ENCODE assay signal across 8 mouse cellular contexts in the genomic region with DNA sequence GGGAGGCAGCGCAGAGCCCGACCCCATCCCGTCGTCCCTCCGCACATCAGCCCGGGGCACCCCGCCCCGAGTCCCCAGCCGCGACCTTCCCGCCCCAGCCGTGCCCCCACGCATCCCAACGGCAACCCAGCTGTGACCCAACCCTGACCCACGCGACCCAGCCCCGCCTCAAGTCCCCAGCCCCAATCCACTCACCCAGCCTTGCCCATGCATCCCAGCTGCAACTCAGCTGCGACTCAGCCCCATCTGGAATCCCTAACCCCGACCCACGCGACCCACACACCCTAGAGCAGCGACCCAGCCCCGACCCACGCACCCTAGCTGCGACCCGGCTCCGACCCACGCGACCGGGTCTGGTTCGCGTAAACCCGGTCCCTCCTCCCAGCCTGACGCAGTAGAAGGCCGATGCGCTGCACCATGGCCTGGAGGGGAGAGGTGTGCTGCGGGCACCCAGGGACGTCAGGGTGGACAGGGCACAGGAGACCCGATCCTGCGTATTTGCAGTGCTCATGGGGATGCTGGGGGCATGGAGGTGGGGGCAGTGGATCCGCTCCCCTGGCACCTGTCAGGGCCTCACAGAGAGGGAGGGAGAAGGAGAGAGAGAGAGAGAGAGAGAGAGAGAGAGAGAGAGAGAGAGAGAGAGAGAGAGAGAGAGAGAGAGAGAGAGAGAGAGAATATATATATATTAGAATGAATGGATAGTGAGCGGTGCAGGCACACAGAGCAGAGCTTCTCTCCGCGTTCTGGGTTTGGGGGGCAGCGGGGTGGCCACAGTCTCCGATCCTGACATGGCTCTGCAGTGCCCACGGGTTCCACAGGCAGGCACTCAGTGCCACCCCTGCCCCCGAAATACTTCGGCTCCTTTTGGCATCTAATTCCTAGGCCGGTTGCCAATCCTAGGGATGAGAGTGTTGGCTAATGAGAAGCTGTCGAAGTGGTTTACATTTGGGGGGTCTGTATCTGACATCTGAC. TPM values are rescaled to one million over a fixed set of nuclear protein-coding genes. Genes with fewer than 3 reads are reported as not detected.
DNase-seq lines count a peak whose midpoint lies in the region; ATAC-seq and TF ChIP-seq lines count a peak whose summit lies in the region.

No protein-coding gene starts in this region.

- ATAC-seq in heart, embryonic 16.5 days (replicated peaks; ENCODE audit: extremely low read depth, insufficient read depth, low FRiP score): no peak; the same call in 1 of the 2 replicates
- ATAC-seq in liver, embryonic 15.5 days (ENCODE audit: insufficient read depth): no peak
- no peak for ATAC-seq in inflammation-experienced regulatory T-cells, adult 6 months

- no peaks in the 10 kb centered on the region for H3K9me3 ChIP-seq in E14TG2a.4 (ENCODE audit: low read length)
- H3K9me3 ChIP-seq in heart, embryonic 16.5 days (replicated peaks; ENCODE audit: control insufficient read depth, low read length): no peaks in the 10 kb centered on the region
- no peaks in the 10 kb centered on the region for H3K9me3 ChIP-seq in liver, embryonic 15.5 days (replicated peaks)

- no peak overlapping the region for H3K27ac ChIP-seq in cerebellum, adult 2 months (ENCODE audit: insufficient read depth, low read length)
- no peak overlapping the region for H3K27ac ChIP-seq in heart, embryonic 16.5 days (ENCODE audit: low read length)
- no peak overlapping the region for H3K27ac ChIP-seq in liver, embryonic 15.5 days (replicated peaks)

- peak overlapping the region; percentile 59 for H3K4me2 ChIP-seq in heart, embryonic 16.5 days (ENCODE audit: low read depth, low read length)
- peak overlapping the region; percentile 56 for H3K4me2 ChIP-seq in liver, embryonic 15.5 days

- no peak for TF ChIP-seq CTCF in cerebellum, adult 2 months (IDR thresholded peaks at IDR 0.05; ENCODE audit: borderline replicate concordance, insufficient read depth, low read depth, low read length)
- no peak for TF ChIP-seq CTCF in E14TG2a.4 (conservative IDR thresholded peaks at IDR 0.05; ENCODE audit: low read length)

- H3K9ac ChIP-seq in heart, embryonic 16.5 days (ENCODE audit: low read length): peak overlapping the region; percentile 42; the same call in 1 of the 2 replicates
- H3K9ac ChIP-seq in liver, embryonic 15.5 days: no peak overlapping the region

- WGBS in cerebellum, adult 2 months: 3% methylated on average over 50 of the region's 51 CpGs
- 5% methylated on average over 44 of the region's 51 CpGs for WGBS in heart, embryonic 16.5 days
- WGBS in liver, embryonic 15.5 days (ENCODE audit: insufficient replicate concordance): 7% methylated on average over 50 of the region's 51 CpGs

- peak; percentile 39 to 43 for DNase-seq in cerebellum, postnatal 10 days
- DNase-seq in cerebellum, adult 2 months: no peak
- DNase-seq in right cerebral cortex, postnatal 36 days (ENCODE audit: low spot score in 2 of 2): no peak
- DNase-seq in gastrocnemius, postnatal 14 days: no peak

- H3K4me3 ChIP-seq in cerebellum, adult 2 months (replicated peaks; ENCODE audit: insufficient read depth, low read depth, low read length): no peak overlapping the region
- peak overlapping the region; percentile 78 for H3K4me3 ChIP-seq in E14TG2a.4 (replicated peaks; ENCODE audit: low read length)
- peak overlapping the region; percentile 44 for H3K4me3 ChIP-seq in heart, embryonic 16.5 days (ENCODE audit: low read length)
- peak overlapping the region; percentile 39 for H3K4me3 ChIP-seq in liver, embryonic 15.5 days (replicated peaks)

- H3K36me3 ChIP-seq in E14TG2a.4 (ENCODE audit: insufficient read depth, low read length): no peaks in the 10 kb centered on the region
- H3K36me3 ChIP-seq in heart, embryonic 16.5 days (ENCODE audit: control insufficient read depth, insufficient read depth): no peaks in the 10 kb centered on the region
- H3K36me3 ChIP-seq in liver, embryonic 15.5 days (replicated peaks): no peaks in the 10 kb centered on the region

- H3K27me3 ChIP-seq in cerebellum, adult 2 months (ENCODE audit: control insufficient read depth, insufficient read depth, low read length): peaks cover 10% of the 10 kb centered on the region; the same call in 1 of the 2 replicates
- peaks cover 96% of the 10 kb centered on the region for H3K27me3 ChIP-seq in E14TG2a.4 (ENCODE audit: insufficient read depth, low read length)
- H3K27me3 ChIP-seq in heart, embryonic 16.5 days (ENCODE audit: control insufficient read depth, insufficient read depth, low read length): peaks cover 92% of the 10 kb centered on the region
- peaks cover 98% of the 10 kb centered on the region for H3K27me3 ChIP-seq in liver, embryonic 15.5 days

- TF ChIP-seq POLR2A in cerebellum, adult 2 months (IDR thresholded peaks at IDR 0.05; ENCODE audit: borderline replicate concordance, insufficient read depth, low read length): no peak

- H3K4me1 ChIP-seq in cerebellum, adult 2 months (ENCODE audit: control insufficient read depth, insufficient read depth, low read length): peaks cover 4% of the 10 kb centered on the region; the same call in 1 of the 2 replicates
- H3K4me1 ChIP-seq in E14TG2a.4 (replicated peaks; ENCODE audit: low read depth, low read length): peaks cover 46% of the 10 kb centered on the region
- peaks cover 12% of the 10 kb centered on the region for H3K4me1 ChIP-seq in heart, embryonic 16.5 days (ENCODE audit: control insufficient read depth, insufficient read depth, low read length)
- peaks cover 10% of the 10 kb centered on the region; the same call in 1 of the 2 replicates for H3K4me1 ChIP-seq in liver, embryonic 15.5 days (replicated peaks)

- intact Hi-C loops in gastrocnemius, postnatal 14 days (cut with DNase I; ENCODE audit: low total_unique reads): no loop called here

RNA-seq across cellular contexts. Expression of a gene that starts 0.8 kb away (rescaled TPM):
- polyA plus RNA-seq in cerebellum, adult 2 months (2012; rRNA removed): 0.72 and 0.93 TPM in 2 replicates
- polyA plus RNA-seq in heart, embryonic 16.5 days (2015; fragmentation: Nextera tagmentation; extraction: Ambion mirVana): 5.5 and 5.9 TPM in 2 replicates
- polyA plus RNA-seq in liver, embryonic 15.5 days (2015; fragmentation: Nextera tagmentation; extraction: Ambion mirVana): 0.44 and 0.67 TPM in 2 replicates
- polyA plus RNA-seq in inflammation-experienced regulatory T-cells, adult 6 months (2017; shearing (Covaris generic)): not detected
- under 1 TPM in 1 of 2 experiments, not detected in 1; 0.33 TPM for total RNA-seq in gastrocnemius, postnatal 14 days (2021)

RNA-seq across cellular contexts. Expression of a gene that starts 29.4 kb away (rescaled TPM):
- 84.6 and 85.4 TPM in 2 replicates for polyA plus RNA-seq in cerebellum, adult 2 months (2012; rRNA removed)
- 59.7 and 66.2 TPM in 2 replicates for polyA plus RNA-seq in heart, embryonic 16.5 days (2015; fragmentation: Nextera tagmentation; extraction: Ambion mirVana)
- polyA plus RNA-seq in liver, embryonic 15.5 days (2015; fragmentation: Nextera tagmentation; extraction: Ambion mirVana): 31.8 and 33.6 TPM in 2 replicates
- 10 to 100 TPM; 44.4 to 76.7 (median 68.9) TPM for polyA plus RNA-seq in inflammation-experienced regulatory T-cells, adult 6 months (2017; shearing (Covaris generic))
- total RNA-seq in gastrocnemius, postnatal 14 days (2021): 10 to 100 TPM; 27.2 to 29.3 TPM

RNA-seq across cellular contexts. Expression of a gene that starts 47.9 kb away (rescaled TPM):
- polyA plus RNA-seq in cerebellum, adult 2 months (2012; rRNA removed): 1.2 TPM in 2 replicates
- polyA plus RNA-seq in heart, embryonic 16.5 days (2015; fragmentation: Nextera tagmentation; extraction: Ambion mirVana): 117 and 122 TPM in 2 replicates
- polyA plus RNA-seq in liver, embryonic 15.5 days (2015; fragmentation: Nextera tagmentation; extraction: Ambion mirVana): 116 and 118 TPM in 2 replicates
- polyA plus RNA-seq in inflammation-experienced regulatory T-cells, adult 6 months (2017; shearing (Covaris generic)): 100 to 1,000 TPM in 1 of 3 experiments, 10 to 100 TPM in 2; 12.5 to 130 (median 20.4) TPM
- 1 to 10 TPM; 3.8 to 4.0 TPM for total RNA-seq in gastrocnemius, postnatal 14 days (2021)

RNA-seq across cellular contexts. Expression of a gene that starts 50.2 kb away (rescaled TPM):
- 24.0 TPM in 2 replicates for polyA plus RNA-seq in cerebellum, adult 2 months (2012; rRNA removed)
- 8.8 and 10.3 TPM in 2 replicates for polyA plus RNA-seq in heart, embryonic 16.5 days (2015; fragmentation: Nextera tagmentation; extraction: Ambion mirVana)
- 5.2 TPM in 2 replicates for polyA plus RNA-seq in liver, embryonic 15.5 days (2015; fragmentation: Nextera tagmentation; extraction: Ambion mirVana)
- polyA plus RNA-seq in inflammation-experienced regulatory T-cells, adult 6 months (2017; shearing (Covaris generic)): 10 to 100 TPM in 1 of 3 experiments, 1 to 10 TPM in 2; 7.3 to 13.8 (median 9.9) TPM
- 1 to 10 TPM; 5.9 to 7.3 TPM for total RNA-seq in gastrocnemius, postnatal 14 days (2021)

Comparison
In these comparisons a context has a peak if more than half of its experiments do, and no peak if none do; other contexts are left out.
1. DNase-seq: peak in cerebellum, postnatal 10 days (2 of 2); none in cerebellum, adult 2 months (0 of 2), right cerebral cortex, postnatal 36 days (0 of 2) and gastrocnemius, postnatal 14 days (single experiment).